Mouse (Mus musculus) left cerebral cortex, adult 18-20 months (tissue): Measurements from ENCODE around the gene Btbd35f27. TPM values are rescaled to one million over a fixed set of nuclear protein-coding genes. Genes with fewer than 3 reads are reported as not detected.
"Not testable (repeated sequence)": the region's sequence is repeated elsewhere in the genome, so short reads cannot be mapped to it uniquely, and the experiment has no call there.

Source experiments
- DNase-seq, 2 experiments: peaks; one replicate each; pipeline ENCODE4 v3.0.0; 2021 to 2022; ENCODE audit warnings: low spot score in 2 of 2, mixed read lengths in 1 of 2
- long read RNA-seq, 2 experiments: library from polyadenylated mRNA; stranded (forward); transcript quantifications; one replicate each; pipeline ENCODE4 v2.0.0; 2021
- total RNA-seq, 2 experiments: library from RNA; stranded (reverse); gene quantifications; 2 replicates each; pipeline ENCODE4 v1.2.3; 2021

Btbd35f27 gene
- not detected for total RNA-seq
- long read RNA-seq, experiment 1: 0 reads
- long read RNA-seq, experiment 2: 0 reads

GRCm38 (mm10) chrX:4951835-4952234 lies at the start of gene Btbd35f27:
Gene Btbd35f27, plus strand, starts transcription at chrX:4952135.
- DNase-seq: not testable (repeated sequence)

Other genes with a start within 250 kb of the Btbd35f27 start
- gene Btbd35f4, start 151.6 kb upstream of the Btbd35f27 start, total RNA-seq: not detected